Mouse (Mus musculus) hindbrain, embryonic 11.5 days (tissue): ENCODE data around the gene Dctn3. TPM values are rescaled to one million over a fixed set of nuclear protein-coding genes. Genes with fewer than 3 reads are reported as not detected.
"Not testable (repeated sequence)": the region's sequence is repeated elsewhere in the genome, so short reads cannot be mapped to it uniquely, and the experiment has no call there.

Source experiments
- ATAC-seq: fragments of 200-750 bp; cut with Nextera tagmentation; 2 replicates; pipeline ENCODE4 v1.8.0; 2017; ENCODE audit warnings: mild to moderate bottlenecking, moderate TSS enrichment, moderate library complexity; ENCODE audit not compliant: low FRiP score
- DNase-seq: peaks from one replicate; pipeline ENCODE4 v3.0.0-alpha.2; 2015; ENCODE audit warnings: low spot score
- H3K27ac ChIP-seq: fragments of 300-500 bp; sonication (generic); 2 replicates; pipeline ENCODE4 v1.5.1; 2014; ENCODE audit warnings: mild to moderate bottlenecking, low read depth, low read length
- H3K27me3 ChIP-seq: fragments of 300-500 bp; sonication (generic); 2 replicates; pipeline ENCODE4 v1.6.1; 2014; ENCODE audit warnings: mild to moderate bottlenecking, low read length, moderate library complexity, mixed read lengths; ENCODE audit not compliant: control insufficient read depth, insufficient read depth
- H3K36me3 ChIP-seq: fragments of 300-500 bp; sonication (generic); 2 replicates; pipeline ENCODE4 v1.6.1; 2014; ENCODE audit warnings: mild to moderate bottlenecking, low read length, moderate library complexity, mixed read lengths; ENCODE audit not compliant: control insufficient read depth, insufficient read depth
- H3K4me1 ChIP-seq: fragments of 300-500 bp; sonication (generic); replicated peaks from 2 replicates; pipeline ENCODE4 v1.6.1; 2014; ENCODE audit warnings: low read length, mixed read lengths; ENCODE audit not compliant: control insufficient read depth, insufficient read depth
- H3K4me2 ChIP-seq: fragments of 300-500 bp; sonication (generic); replicated peaks from 2 replicates; pipeline ENCODE4 v1.6.1; 2014; ENCODE audit warnings: mild to moderate bottlenecking, low read depth, low read length
- H3K4me3 ChIP-seq: fragments of 300-500 bp; sonication (generic); 2 replicates; pipeline ENCODE4 v1.5.1; 2014; ENCODE audit warnings: low read depth, low read length
- H3K9ac ChIP-seq: fragments of 300-500 bp; sonication (generic); 2 replicates; pipeline ENCODE4 v1.6.1; 2014; ENCODE audit warnings: low read depth, low read length
- H3K9me3 ChIP-seq: fragments of 300-500 bp; sonication (generic); 2 replicates; pipeline ENCODE4 v1.6.1; 2016; ENCODE audit warnings: low read length; ENCODE audit not compliant: control insufficient read depth
- WGBS: fragments of 180-500 bp; shearing (Covaris S2); extraction: QIAGEN DNeasy Blood & Tissue Kit; methylation state at CpG from one replicate; pipeline ENCODE4 v1.1.7; 2014; 5-methylcytosine and 5-hydroxymethylcytosine counted together
- polyA plus RNA-seq: library from polyadenylated mRNA; unstranded; fragments of >200 nt; fragmentation: Nextera tagmentation; extraction: Ambion mirVana; gene quantifications from 2 replicates; pipeline ENCODE4 v1.2.1, GENCODE M21; 2014

Dctn3 gene
- polyA plus RNA-seq, 1 experiment from 2014 or later = 192 TPM

GRCm38 (mm10) chr4:41699783-41700182, 23.2 kb downstream of the Dctn3 start, which contains the start of gene Il11ra1:
Il11ra1 (plus strand) TSS chr4:41699989.
- not testable (repeated sequence) for H3K36me3 ChIP-seq
- WGBS = 71% methylated on average over 9 of the region's 10 CpGs

GRCm38 (mm10) chr4:41698421-41699016, 24.5 kb downstream of the Dctn3 start:
- 7% methylated on average over 18 of the region's 32 CpGs for WGBS
- H3K4me3 ChIP-seq = not testable (repeated sequence)

More at GRCm38 (mm10) chr4:41699783-41700182, 23.2 kb downstream of the Dctn3 start, which contains the start of gene Il11ra1:
- not testable (repeated sequence) for DNase-seq, H3K4me1 ChIP-seq, H3K27ac ChIP-seq, ATAC-seq, H3K9ac ChIP-seq, H3K9me3 ChIP-seq, H3K4me3 ChIP-seq, H3K4me2 ChIP-seq, H3K27me3 ChIP-seq

GRCm38 (mm10) chr4:41696930-41697841, 25.8 kb downstream of the Dctn3 start, which contains the start of gene Cntfr:
Cntfr (minus strand) TSS chr4:41697089.
- H3K27ac ChIP-seq, ATAC-seq, H3K4me1 ChIP-seq, H3K4me3 ChIP-seq, H3K9me3 ChIP-seq, H3K9ac ChIP-seq, H3K4me2 ChIP-seq, H3K27me3 ChIP-seq, H3K36me3 ChIP-seq: not testable (repeated sequence)
- 16% methylated on average over 25 of the region's 40 CpGs for WGBS
- DNase-seq = peak; percentile 81

More at GRCm38 (mm10) chr4:41698421-41699016, 24.5 kb downstream of the Dctn3 start:
- H3K4me2 ChIP-seq, H3K27me3 ChIP-seq, H3K27ac ChIP-seq, H3K36me3 ChIP-seq, H3K4me1 ChIP-seq, ATAC-seq, H3K9ac ChIP-seq, H3K9me3 ChIP-seq, DNase-seq: not testable (repeated sequence)

- not testable (repeated sequence) for ATAC-seq, H3K4me2 ChIP-seq, H3K9ac ChIP-seq, H3K9me3 ChIP-seq, H3K27ac ChIP-seq, H3K27me3 ChIP-seq, H3K36me3 ChIP-seq, H3K4me1 ChIP-seq, H3K4me3 ChIP-seq
- peak; percentile 22 for DNase-seq
- WGBS = 3% methylated on average over 8 of the region's 15 CpGs
Observed at GRCm38 (mm10) chr4:41696452-41696851, 26.5 kb downstream of the Dctn3 start.

- not testable (repeated sequence) for H3K36me3 ChIP-seq, H3K9me3 ChIP-seq, H3K4me1 ChIP-seq, H3K4me3 ChIP-seq, H3K27ac ChIP-seq, H3K27me3 ChIP-seq, H3K9ac ChIP-seq, ATAC-seq, DNase-seq
- 0% methylated on average over 11 of the region's 38 CpGs for WGBS
- peak overlapping the region; percentile 13; the same call in 1 of the 2 replicates for H3K4me2 ChIP-seq
Observed at GRCm38 (mm10) chr4:41695800-41696199, 27.2 kb downstream of the Dctn3 start.

GRCm38 (mm10) chr4:41693511-41693910, 29.5 kb downstream of the Dctn3 start:
- peak overlapping the region; percentile 7; the same call in 1 of the 2 replicates for H3K9ac ChIP-seq
- ATAC-seq, H3K27me3 ChIP-seq, DNase-seq, H3K4me1 ChIP-seq, H3K27ac ChIP-seq, H3K36me3 ChIP-seq, H3K9me3 ChIP-seq: not testable (repeated sequence)
- peak overlapping the region; percentile 15; the same call in 1 of the 2 replicates for H3K4me3 ChIP-seq
- 5% methylated on average over 4 of the region's 4 CpGs for WGBS
- peak overlapping the region; percentile 29 for H3K4me2 ChIP-seq

GRCm38 (mm10) chr4:41690014-41690413, 33.0 kb downstream of the Dctn3 start:
- not testable (repeated sequence) for H3K9ac ChIP-seq, H3K4me1 ChIP-seq, H3K4me2 ChIP-seq, H3K36me3 ChIP-seq, DNase-seq, ATAC-seq, H3K4me3 ChIP-seq, H3K9me3 ChIP-seq, H3K27ac ChIP-seq, H3K27me3 ChIP-seq
- WGBS = no CpG with 5 or more reads among the region's 4 CpGs

GRCm38 (mm10) chr4:41688562-41688961, 34.4 kb downstream of the Dctn3 start:
- not testable (repeated sequence) for H3K27ac ChIP-seq, ATAC-seq, H3K27me3 ChIP-seq, H3K4me3 ChIP-seq, DNase-seq, H3K9ac ChIP-seq, H3K36me3 ChIP-seq, H3K4me1 ChIP-seq, H3K4me2 ChIP-seq, H3K9me3 ChIP-seq
- WGBS = 66% methylated on average over 1 of the region's 1 CpGs
